Mouse (Mus musculus): Measurements from ENCODE around the gene Srprb.

Gene Srprb

GRCm38 (mm10) chr9:103201561-103202260, at the start of gene Srprb:
TSS of gene Srprb (minus strand) at chr9:103202137.
- Histone ChIP-seq H3K4me3 (replicated peaks; ENCODE audit: low read length) (peak within 1 kb of the TSS; percentile 91), H3K4me1 (replicated peaks; ENCODE audit: low read depth, low read length) (peaks cover 15% of the 10 kb centered on the region), H3K9me3 (ENCODE audit: low read length) (peaks cover 6% of the 10 kb centered on the region), H3K27me3 (ENCODE audit: insufficient read depth, low read length) (no peaks in the 10 kb centered on the region), H3K36me3 (ENCODE audit: insufficient read depth, low read length) (peaks cover 35% of the 10 kb centered on the region)
- no peak for TF ChIP-seq CTCF (conservative IDR thresholded peaks at IDR 0.05; ENCODE audit: low read length)
- no peak for TF ChIP-seq POU5F1 (IDR thresholded peaks at IDR 0.05; ENCODE audit: borderline replicate concordance, low read length)
- no peak for TF ChIP-seq NANOG (IDR thresholded peaks at IDR 0.05; ENCODE audit: borderline replicate concordance, low read length)

- no peaks in the 10 kb centered on the region for H3K9me3 ChIP-seq (ENCODE audit: low read length)
- H3K27me3 ChIP-seq (ENCODE audit: insufficient read depth, low read length) = no peaks in the 10 kb centered on the region
- no peak overlapping the region for H3K4me3 ChIP-seq (replicated peaks; ENCODE audit: low read length)
- H3K36me3 ChIP-seq (ENCODE audit: insufficient read depth, low read length) = no peaks in the 10 kb centered on the region
- TF ChIP-seq CTCF (conservative IDR thresholded peaks at IDR 0.05; ENCODE audit: low read length) (no peak), NANOG (IDR thresholded peaks at IDR 0.05; ENCODE audit: borderline replicate concordance, low read length) (no peak), POU5F1 (IDR thresholded peaks at IDR 0.05; ENCODE audit: borderline replicate concordance, low read length) (no peak)
- no peaks in the 10 kb centered on the region for H3K4me1 ChIP-seq (replicated peaks; ENCODE audit: low read depth, low read length)
These were observed 46.7 kb upstream of the Srprb start for GRCm38 (mm10) chr9:103248618-103249017.

- Histone ChIP-seq H3K9me3 (ENCODE audit: low read length) (no peaks in the 10 kb centered on the region), H3K4me3 (replicated peaks; ENCODE audit: low read length) (no peak overlapping the region), H3K27me3 (ENCODE audit: insufficient read depth, low read length) (no peaks in the 10 kb centered on the region), H3K36me3 (ENCODE audit: insufficient read depth, low read length) (no peaks in the 10 kb centered on the region), H3K4me1 (replicated peaks; ENCODE audit: low read depth, low read length) (no peaks in the 10 kb centered on the region)
- no peak for TF ChIP-seq CTCF (conservative IDR thresholded peaks at IDR 0.05; ENCODE audit: low read length)
- TF ChIP-seq POU5F1 (IDR thresholded peaks at IDR 0.05; ENCODE audit: borderline replicate concordance, low read length) = no peak
- no peak for TF ChIP-seq NANOG (IDR thresholded peaks at IDR 0.05; ENCODE audit: borderline replicate concordance, low read length)
These were observed 44.7 kb upstream of the Srprb start for GRCm38 (mm10) chr9:103246526-103247168.

GRCm38 (mm10) chr9:103243640-103244039, 41.7 kb upstream of the Srprb start:
- no peaks in the 10 kb centered on the region for H3K9me3 ChIP-seq (ENCODE audit: low read length)
- H3K27me3 ChIP-seq (ENCODE audit: insufficient read depth, low read length) = 0 out of 2 replicates have a peak, but pooled peaks cover 4% of the 10 kb centered on the region
- no peak overlapping the region for H3K4me3 ChIP-seq (replicated peaks; ENCODE audit: low read length)
- H3K4me1 ChIP-seq (replicated peaks; ENCODE audit: low read depth, low read length) = no peaks in the 10 kb centered on the region
- no peak for TF ChIP-seq POU5F1 (IDR thresholded peaks at IDR 0.05; ENCODE audit: borderline replicate concordance, low read length)
- TF ChIP-seq CTCF (conservative IDR thresholded peaks at IDR 0.05; ENCODE audit: low read length) = no peak
- TF ChIP-seq NANOG (IDR thresholded peaks at IDR 0.05; ENCODE audit: borderline replicate concordance, low read length) = no peak
- no peaks in the 10 kb centered on the region for H3K36me3 ChIP-seq (ENCODE audit: insufficient read depth, low read length)

GRCm38 (mm10) chr9:103241206-103241605, 39.3 kb upstream of the Srprb start:
- TF ChIP-seq CTCF (conservative IDR thresholded peaks at IDR 0.05; ENCODE audit: low read length) = no peak
- no peak for TF ChIP-seq NANOG (IDR thresholded peaks at IDR 0.05; ENCODE audit: borderline replicate concordance, low read length)
- TF ChIP-seq POU5F1 (IDR thresholded peaks at IDR 0.05; ENCODE audit: borderline replicate concordance, low read length) = no peak
- no peaks in the 10 kb centered on the region for H3K4me1 ChIP-seq (replicated peaks; ENCODE audit: low read depth, low read length)
- H3K9me3 ChIP-seq (ENCODE audit: low read length) = no peaks in the 10 kb centered on the region
- 0 out of 2 replicates have a peak, but pooled peaks cover 4% of the 10 kb centered on the region for H3K27me3 ChIP-seq (ENCODE audit: insufficient read depth, low read length)
- no peaks in the 10 kb centered on the region for H3K36me3 ChIP-seq (ENCODE audit: insufficient read depth, low read length)
- no peak overlapping the region for H3K4me3 ChIP-seq (replicated peaks; ENCODE audit: low read length)

GRCm38 (mm10) chr9:103239471-103239870, 37.5 kb upstream of the Srprb start:
- Histone ChIP-seq H3K9me3 (ENCODE audit: low read length) (no peaks in the 10 kb centered on the region), H3K4me3 (replicated peaks; ENCODE audit: low read length) (no peak overlapping the region), H3K27me3 (ENCODE audit: insufficient read depth, low read length) (0 out of 2 replicates have a peak, but pooled peaks cover 4% of the 10 kb centered on the region), H3K4me1 (replicated peaks; ENCODE audit: low read depth, low read length) (peaks cover 4% of the 10 kb centered on the region; the same call in 1 of the 2 replicates), H3K36me3 (ENCODE audit: insufficient read depth, low read length) (no peaks in the 10 kb centered on the region)
- TF ChIP-seq NANOG (IDR thresholded peaks at IDR 0.05; ENCODE audit: borderline replicate concordance, low read length) = no peak
- no peak for TF ChIP-seq CTCF (conservative IDR thresholded peaks at IDR 0.05; ENCODE audit: low read length)
- no peak for TF ChIP-seq POU5F1 (IDR thresholded peaks at IDR 0.05; ENCODE audit: borderline replicate concordance, low read length)

- no peak overlapping the region for H3K4me3 ChIP-seq (replicated peaks; ENCODE audit: low read length)
- H3K36me3 ChIP-seq (ENCODE audit: insufficient read depth, low read length) = no peaks in the 10 kb centered on the region
- peaks cover 10% of the 10 kb centered on the region for H3K27me3 ChIP-seq (ENCODE audit: insufficient read depth, low read length)
- no peaks in the 10 kb centered on the region for H3K9me3 ChIP-seq (ENCODE audit: low read length)
- no peak for TF ChIP-seq NANOG (IDR thresholded peaks at IDR 0.05; ENCODE audit: borderline replicate concordance, low read length)
- H3K4me1 ChIP-seq (replicated peaks; ENCODE audit: low read depth, low read length) = peaks cover 30% of the 10 kb centered on the region
These were observed 32.7 kb upstream of the Srprb start for GRCm38 (mm10) chr9:103234565-103235165.

- H3K9me3 ChIP-seq (ENCODE audit: low read length) = no peaks in the 10 kb centered on the region
- no peaks in the 10 kb centered on the region for H3K36me3 ChIP-seq (ENCODE audit: insufficient read depth, low read length)
- H3K27me3 ChIP-seq (ENCODE audit: insufficient read depth, low read length) = peaks cover 16% of the 10 kb centered on the region
- TF ChIP-seq CTCF (conservative IDR thresholded peaks at IDR 0.05; ENCODE audit: low read length) (no peak), NANOG (IDR thresholded peaks at IDR 0.05; ENCODE audit: borderline replicate concordance, low read length) (no peak), POU5F1 (IDR thresholded peaks at IDR 0.05; ENCODE audit: borderline replicate concordance, low read length) (no peak)
- no peak overlapping the region for H3K4me3 ChIP-seq (replicated peaks; ENCODE audit: low read length)
- peaks cover 36% of the 10 kb centered on the region for H3K4me1 ChIP-seq (replicated peaks; ENCODE audit: low read depth, low read length)
These were observed 32.1 kb upstream of the Srprb start for GRCm38 (mm10) chr9:103234059-103234458.

All from E14TG2a.4 (cell line).